Mouse (Mus musculus) small intestine, adult 2 months (tissue): ENCODE results near the gene Prm1.

Experiments
- CTCF ChIP-seq: fragments of 200-500 bp; IDR thresholded peaks from 2 replicates; pipeline ENCODE4 v1.5.1; 2012; ENCODE audit warnings: low read depth, mild to moderate bottlenecking, control low read depth, inconsistent platforms, low read length, moderate library complexity, mixed read lengths; ENCODE audit not compliant: insufficient replicate concordance, insufficient read length; ENCODE audit errors: extremely low read depth
- POLR2A ChIP-seq: fragments of 200-500 bp; IDR thresholded peaks from 2 replicates; pipeline ENCODE4 v1.6.1; 2012; ENCODE audit warnings: low read depth, mild to moderate bottlenecking, control low read depth, inconsistent platforms, low read length, moderate library complexity

DNA sequence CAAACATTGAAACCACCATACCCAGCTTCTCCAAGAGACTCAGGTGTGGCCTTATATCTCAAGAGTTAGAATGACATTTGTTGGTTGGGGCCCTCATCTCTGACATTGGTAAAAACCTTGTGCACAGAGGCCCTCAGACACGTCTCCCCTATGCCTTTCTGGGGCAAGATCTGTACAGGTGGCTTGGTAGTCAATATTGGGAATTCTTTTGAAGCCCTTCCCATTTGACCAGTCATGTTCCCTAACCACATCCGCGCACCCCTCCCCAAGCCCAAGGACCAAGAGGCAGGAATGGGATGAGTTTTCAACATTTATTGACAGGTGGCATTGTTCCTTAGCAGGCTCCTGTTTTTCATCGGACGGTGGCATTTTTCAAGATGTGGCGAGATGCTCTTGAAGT is 9.6 kb downstream of the Prm1 start, which contains the start of gene Prm2:
- TF ChIP-seq CTCF (no peak), POLR2A (no peak)
